Mouse (Mus musculus) embryonic facial prominence, embryonic 12.5 days (tissue): ENCODE measurements around the gene Ipo5. TPM values are rescaled to one million over a fixed set of nuclear protein-coding genes. Genes with fewer than 3 reads are reported as not detected.

Experiments used
- ATAC-seq: fragments of 200-750 bp; cut with Nextera tagmentation; 2 replicates; pipeline ENCODE4 v1.8.0; 2017; ENCODE audit not compliant: insufficient number of reproducible peaks, insufficient read depth, low FRiP score, low TSS enrichment
- H3K27ac ChIP-seq: fragments of 300-500 bp; sonication (generic); 2 replicates; pipeline ENCODE4 v1.5.1; 2016; ENCODE audit warnings: mild to moderate bottlenecking
- H3K27me3 ChIP-seq: fragments of 300-500 bp; sonication (generic); 2 replicates; pipeline ENCODE4 v1.6.1; 2016; ENCODE audit warnings: mild to moderate bottlenecking, moderate library complexity
- H3K36me3 ChIP-seq: fragments of 300-500 bp; sonication (generic); 2 replicates; pipeline ENCODE4 v1.6.1; 2016; ENCODE audit warnings: mild to moderate bottlenecking
- H3K4me1 ChIP-seq: fragments of 300-500 bp; sonication (generic); 2 replicates; pipeline ENCODE4 v1.6.1; 2016
- H3K4me2 ChIP-seq: fragments of 300-500 bp; sonication (generic); replicated peaks from 2 replicates; pipeline ENCODE4 v1.6.1; 2016; ENCODE audit warnings: mild to moderate bottlenecking, moderate library complexity
- H3K4me3 ChIP-seq: fragments of 300-500 bp; sonication (generic); 2 replicates; pipeline ENCODE4 v1.5.1; 2016; ENCODE audit warnings: mild to moderate bottlenecking
- H3K9ac ChIP-seq: fragments of 300-500 bp; sonication (generic); 2 replicates; pipeline ENCODE4 v1.6.1; 2016; ENCODE audit warnings: mild to moderate bottlenecking, moderate library complexity
- H3K9me3 ChIP-seq: fragments of 300-500 bp; sonication (generic); 2 replicates; pipeline ENCODE4 v1.6.1; 2016; ENCODE audit warnings: mild to moderate bottlenecking, moderate library complexity
- WGBS: fragments of 180-500 bp; shearing (Covaris S2); methylation state at CpG from one replicate; pipeline ENCODE4 v1.1.7; 2016; 5-methylcytosine and 5-hydroxymethylcytosine counted together
- polyA plus RNA-seq: library from polyadenylated mRNA; unstranded; fragments of >200 nt; fragmentation: Nextera tagmentation; extraction: Ambion mirVana; gene quantifications from 2 replicates; pipeline ENCODE4 v1.2.1, GENCODE M21; 2016

The Ipo5 gene
- polyA plus RNA-seq, 1 experiment from 2014 or later: 102 TPM

DNA sequence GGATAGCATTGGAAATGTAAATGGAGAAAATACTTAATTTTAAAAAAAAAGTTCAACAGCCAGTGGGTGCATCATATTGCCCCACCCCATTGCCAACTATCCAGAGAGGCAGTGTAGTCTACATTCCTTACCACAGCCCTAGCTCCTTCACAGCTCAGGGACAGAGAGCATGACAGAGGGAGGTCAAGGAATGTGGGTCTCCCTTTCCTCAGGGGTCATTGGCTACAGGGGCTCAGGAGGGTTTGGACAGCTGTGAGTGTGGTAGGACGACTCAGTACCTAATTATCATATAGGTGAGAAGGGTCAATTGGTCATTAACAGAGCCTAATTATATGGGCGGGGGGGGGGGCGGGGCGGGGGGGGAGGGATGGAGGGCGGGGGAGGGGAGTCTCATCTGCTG, 30.4 kb upstream of the Ipo5 start:
- Histone ChIP-seq H3K9ac (no peak overlapping the region), H3K27ac (no peak overlapping the region), H3K9me3 (no peaks in the 10 kb centered on the region), H3K36me3 (no peaks in the 10 kb centered on the region), H3K4me3 (no peak overlapping the region), H3K4me1 (no peaks in the 10 kb centered on the region), H3K27me3 (no peaks in the 10 kb centered on the region), H3K4me2 (no peak overlapping the region)
- no peak for ATAC-seq
- 44% methylated on average over 5 of the region's 5 CpGs for WGBS

DNA sequence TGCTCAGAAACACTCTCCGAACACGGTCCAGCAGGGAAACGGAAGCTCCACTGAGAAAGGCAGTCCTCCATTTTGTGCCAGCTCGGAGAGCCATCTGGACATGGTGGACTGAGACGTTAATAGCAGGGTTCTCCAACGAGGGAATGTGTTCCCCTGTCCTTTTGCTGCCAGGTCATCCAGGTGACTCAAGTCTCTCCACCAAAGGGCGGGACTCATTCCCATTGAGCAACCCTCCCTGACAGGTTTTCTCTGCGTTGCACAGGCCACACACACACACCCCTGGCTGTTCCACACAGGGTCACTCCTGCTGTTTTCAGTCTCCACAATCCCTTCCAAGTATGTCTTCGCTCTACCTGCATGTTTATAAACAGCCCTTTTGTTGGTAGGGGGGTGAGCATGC, 30.0 kb upstream of the Ipo5 start:
- no peaks in the 10 kb centered on the region for H3K27me3 ChIP-seq
- no peak overlapping the region for H3K27ac ChIP-seq
- no peak for ATAC-seq
- H3K4me1 ChIP-seq: no peaks in the 10 kb centered on the region
- no peaks in the 10 kb centered on the region for H3K9me3 ChIP-seq
- no peaks in the 10 kb centered on the region for H3K36me3 ChIP-seq
- H3K4me2 ChIP-seq: no peak overlapping the region
- no peak overlapping the region for H3K9ac ChIP-seq
- WGBS: 83% methylated on average over 9 of the region's 9 CpGs
- H3K4me3 ChIP-seq: no peak overlapping the region

DNA sequence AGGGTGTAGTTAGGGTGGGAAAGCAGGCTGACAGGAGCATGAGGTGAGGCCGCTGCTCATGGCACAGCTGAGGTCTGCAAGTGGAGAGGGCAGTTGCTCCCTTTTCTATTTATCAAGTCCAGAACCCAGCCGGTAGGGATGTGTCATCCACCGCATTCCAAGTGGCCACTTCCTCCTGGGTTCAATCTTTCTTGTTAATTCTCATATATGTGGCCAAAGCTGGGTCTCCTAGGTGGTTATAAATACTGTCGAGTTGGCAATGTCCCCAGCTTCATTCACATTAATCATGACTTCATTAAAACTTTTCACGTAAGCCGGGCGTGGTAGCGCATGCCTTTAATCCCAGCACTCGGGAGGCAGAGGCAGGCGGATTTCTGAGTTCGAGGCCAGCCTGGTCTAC, 22.3 kb upstream of the Ipo5 start:
- 82% methylated on average over 11 of the region's 11 CpGs for WGBS
- Histone ChIP-seq H3K4me1 (0 out of 2 replicates have a peak, but pooled peaks cover 3% of the 10 kb centered on the region), H3K4me3 (no peak overlapping the region), H3K4me2 (no peak overlapping the region), H3K27ac (no peak overlapping the region), H3K36me3 (no peaks in the 10 kb centered on the region), H3K9me3 (no peaks in the 10 kb centered on the region), H3K27me3 (no peaks in the 10 kb centered on the region), H3K9ac (no peak overlapping the region)
- no peak for ATAC-seq

DNA sequence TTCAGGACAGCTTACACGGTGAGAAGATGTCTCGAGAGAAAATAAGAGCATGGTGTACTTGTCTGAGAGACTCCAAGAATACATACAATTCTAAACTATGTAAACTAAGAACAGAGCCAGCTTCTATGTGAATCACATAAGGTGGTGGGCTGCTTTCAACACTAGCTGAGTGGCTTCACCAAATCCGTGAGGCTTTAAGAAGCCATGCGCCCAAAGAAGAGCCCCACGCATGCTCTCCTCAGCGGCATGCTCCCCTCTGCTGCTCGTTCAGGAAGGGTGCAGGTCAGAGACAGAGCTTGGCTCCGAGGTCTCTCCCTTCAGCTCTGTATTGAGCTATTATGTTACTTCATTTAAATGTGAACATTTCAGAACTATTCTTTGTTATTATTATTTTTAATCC, 18.7 kb upstream of the Ipo5 start:
- Histone ChIP-seq H3K9ac (no peak overlapping the region), H3K4me3 (no peak overlapping the region), H3K4me2 (no peak overlapping the region), H3K4me1 (0 out of 2 replicates have a peak, but pooled peaks cover 3% of the 10 kb centered on the region), H3K27ac (no peak overlapping the region), H3K36me3 (no peaks in the 10 kb centered on the region), H3K27me3 (no peaks in the 10 kb centered on the region), H3K9me3 (no peaks in the 10 kb centered on the region)
- WGBS: 73% methylated on average over 8 of the region's 8 CpGs
- no peak for ATAC-seq

DNA sequence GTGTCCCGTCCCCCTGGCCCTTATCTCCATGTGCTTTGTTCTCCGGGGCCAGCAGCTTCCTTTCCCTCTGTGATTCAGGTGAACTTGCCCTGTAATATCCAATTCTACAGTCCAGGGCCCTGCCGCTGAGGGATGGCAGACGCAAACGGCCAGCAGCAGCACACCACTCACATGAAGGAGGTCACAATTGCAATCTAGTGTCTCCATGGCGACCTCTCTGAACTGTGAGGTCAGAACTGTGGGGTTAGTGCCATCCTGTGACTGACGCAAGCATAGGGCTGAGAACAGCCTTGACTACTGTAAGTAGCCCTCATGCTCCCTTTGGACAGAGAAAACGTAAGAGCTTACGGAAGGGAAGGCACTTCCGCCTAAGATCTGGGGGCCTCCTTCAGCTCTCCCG, 14.4 kb upstream of the Ipo5 start:
- no peak overlapping the region for H3K4me3 ChIP-seq
- no peak overlapping the region for H3K4me2 ChIP-seq
- no peak for ATAC-seq
- no peaks in the 10 kb centered on the region for H3K4me1 ChIP-seq
- no peaks in the 10 kb centered on the region for H3K27me3 ChIP-seq
- H3K36me3 ChIP-seq: no peaks in the 10 kb centered on the region
- H3K9me3 ChIP-seq: no peaks in the 10 kb centered on the region
- no peak overlapping the region for H3K27ac ChIP-seq
- no peak overlapping the region for H3K9ac ChIP-seq
- WGBS: 80% methylated on average over 11 of the region's 11 CpGs

DNA sequence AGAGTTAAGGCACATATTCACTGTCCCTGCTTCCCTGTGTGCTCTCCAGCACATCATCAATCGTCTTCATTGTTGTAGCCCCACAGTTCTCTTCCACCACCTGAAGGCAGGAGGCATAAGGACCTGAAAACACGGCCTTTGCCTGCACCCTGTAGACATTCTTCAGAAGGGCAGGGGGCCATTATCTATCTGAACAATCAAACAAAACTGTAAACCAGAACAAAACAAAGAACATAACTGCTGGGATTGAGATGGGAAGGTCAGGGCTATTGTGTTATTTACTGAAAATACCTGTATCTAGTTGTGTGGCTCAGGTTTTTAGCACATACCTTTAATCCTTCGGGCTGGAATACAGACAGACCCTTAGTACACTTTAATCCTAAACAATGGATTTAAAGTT, 12.1 kb upstream of the Ipo5 start:
- Histone ChIP-seq H3K27me3 (no peaks in the 10 kb centered on the region), H3K4me1 (no peaks in the 10 kb centered on the region), H3K9me3 (no peaks in the 10 kb centered on the region), H3K36me3 (no peaks in the 10 kb centered on the region), H3K9ac (no peak overlapping the region), H3K27ac (no peak overlapping the region), H3K4me2 (no peak overlapping the region), H3K4me3 (no peak overlapping the region)
- 71% methylated on average over 3 of the region's 3 CpGs for WGBS
- ATAC-seq: no peak

DNA sequence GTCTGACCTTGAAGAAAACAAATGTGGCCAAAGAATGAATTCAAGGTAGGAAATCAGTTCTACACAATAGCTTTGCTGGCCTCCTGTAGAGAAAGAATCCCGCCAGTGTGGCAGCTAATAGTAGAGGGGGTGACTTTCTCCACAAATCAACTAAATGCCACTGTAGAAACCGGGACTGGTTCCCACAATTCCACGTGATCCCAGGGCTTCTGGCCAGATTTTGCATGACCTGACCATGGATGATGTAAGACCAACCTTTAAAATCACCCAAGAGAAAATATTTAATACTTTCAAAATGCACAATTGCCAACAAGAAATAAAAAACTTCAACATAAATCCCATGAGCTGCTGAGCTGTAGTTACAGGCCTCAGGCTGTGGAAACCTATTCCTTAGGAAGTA, 1.6 kb upstream of the Ipo5 start:
- ATAC-seq: no peak
- 62% methylated on average over 3 of the region's 3 CpGs for WGBS

DNA sequence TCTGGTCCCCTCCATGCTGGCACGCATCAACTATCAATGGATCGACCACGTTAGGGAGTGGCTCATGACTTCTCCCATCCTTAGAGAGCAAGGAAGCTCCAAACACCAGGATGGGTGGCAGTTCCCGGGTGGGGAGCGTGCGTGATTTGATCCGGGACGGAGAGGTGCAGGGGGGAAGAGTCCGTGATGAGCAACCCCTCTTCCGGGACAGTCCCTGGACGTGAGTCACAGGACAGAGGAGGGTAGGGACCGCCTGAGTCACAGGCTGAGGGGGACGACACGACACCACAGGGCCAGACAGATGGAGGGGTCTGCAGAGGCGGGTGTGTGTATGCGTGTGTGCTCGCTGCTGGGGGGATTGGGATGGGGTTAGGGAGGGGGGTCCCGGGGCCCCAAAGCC, 704 bp upstream of the Ipo5 start:
- Histone ChIP-seq H3K9ac (peak overlapping the region; percentile 73), H3K4me2 (peak overlapping the region; percentile 92), H3K9me3 (no peaks in the 10 kb centered on the region), H3K4me1 (peaks cover 12% of the 10 kb centered on the region; the same call in 1 of the 2 replicates), H3K36me3 (no peaks in the 10 kb centered on the region), H3K4me3 (peak overlapping the region; percentile 64), H3K27ac (peak overlapping the region; percentile 77; the same call in 1 of the 2 replicates), H3K27me3 (no peaks in the 10 kb centered on the region)
- peak; percentile 88 for ATAC-seq
- under 1% methylated on average over 18 of the region's 18 CpGs for WGBS

More for the DNA sequence above, 1.6 kb upstream of the Ipo5 start:
- Histone ChIP-seq H3K27ac (no peak overlapping the region), H3K4me1 (peaks cover 12% of the 10 kb centered on the region; the same call in 1 of the 2 replicates), H3K27me3 (no peaks in the 10 kb centered on the region), H3K4me3 (no peak overlapping the region), H3K4me2 (no peak overlapping the region), H3K9me3 (no peaks in the 10 kb centered on the region), H3K36me3 (no peaks in the 10 kb centered on the region), H3K9ac (no peak overlapping the region)

DNA sequence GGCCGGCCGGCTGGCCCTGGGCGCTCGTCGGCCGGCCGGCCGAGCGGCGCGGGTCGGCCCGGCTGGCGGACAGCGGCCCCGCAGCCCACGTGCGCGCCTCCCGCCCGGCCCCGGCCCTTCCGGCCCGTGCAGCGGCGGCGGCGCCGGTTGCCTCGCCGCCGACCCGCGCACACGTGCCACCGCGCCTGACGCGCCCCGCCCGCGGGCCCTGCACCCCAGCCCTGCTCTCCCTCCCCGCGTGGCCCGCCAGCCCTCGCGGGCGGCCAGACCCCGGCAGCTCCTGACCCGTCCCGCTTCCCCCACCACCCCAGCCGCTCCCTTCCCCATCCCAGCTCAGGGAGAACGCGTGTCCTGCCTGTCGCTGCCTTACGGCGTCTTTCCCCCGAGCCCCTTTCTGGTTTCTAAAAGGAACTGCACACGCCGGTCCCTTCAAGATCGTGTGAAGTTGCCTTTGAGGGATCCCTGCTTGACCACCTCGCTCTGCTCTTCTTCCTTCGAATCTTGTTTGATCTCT, 421 bp downstream of the Ipo5 start:
- no peaks in the 10 kb centered on the region for H3K9me3 ChIP-seq
- under 1% methylated on average over 58 of the region's 63 CpGs for WGBS
- H3K4me2 ChIP-seq: peak overlapping the region; percentile 92
- ATAC-seq: peak; percentile 4; the same call in 1 of the 2 replicates
- peak overlapping the region; percentile 64 for H3K4me3 ChIP-seq
- H3K36me3 ChIP-seq: no peaks in the 10 kb centered on the region
- peaks cover 12% of the 10 kb centered on the region; the same call in 1 of the 2 replicates for H3K4me1 ChIP-seq
- H3K27me3 ChIP-seq: no peaks in the 10 kb centered on the region
- H3K27ac ChIP-seq: peak overlapping the region; percentile 89
- peak overlapping the region; percentile 75 for H3K9ac ChIP-seq

DNA sequence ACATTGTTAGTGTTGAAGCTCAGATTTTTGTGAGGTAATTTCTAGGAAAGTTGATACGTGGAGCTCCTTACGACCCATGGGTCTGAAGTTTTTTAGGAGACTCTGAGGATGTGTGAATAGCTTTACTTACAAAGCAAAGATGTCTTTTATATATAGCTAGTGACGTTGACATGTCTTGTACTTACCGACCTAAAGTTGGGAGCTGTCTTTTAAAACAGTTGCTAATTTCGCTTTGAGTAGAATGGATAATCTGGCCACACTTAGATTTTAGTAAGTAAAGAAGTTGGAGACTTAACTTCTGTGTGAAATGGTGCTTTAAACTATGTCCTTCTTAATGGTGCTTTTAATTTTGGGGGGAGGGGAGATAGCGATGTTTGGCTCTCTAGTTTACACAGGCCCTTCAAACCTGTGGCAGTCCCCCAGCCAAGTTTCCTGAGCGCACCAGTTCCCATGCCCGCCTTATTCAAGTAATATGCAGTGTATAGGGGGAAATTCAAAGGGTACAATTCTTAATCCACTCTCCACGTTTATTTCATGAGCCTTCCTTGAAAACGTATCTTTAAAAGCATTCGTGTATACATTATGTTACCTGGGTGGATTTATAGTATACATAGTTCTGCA, 1.2 kb downstream of the Ipo5 start:
- WGBS: 8% methylated on average over 11 of the region's 11 CpGs
- no peak for ATAC-seq

DNA sequence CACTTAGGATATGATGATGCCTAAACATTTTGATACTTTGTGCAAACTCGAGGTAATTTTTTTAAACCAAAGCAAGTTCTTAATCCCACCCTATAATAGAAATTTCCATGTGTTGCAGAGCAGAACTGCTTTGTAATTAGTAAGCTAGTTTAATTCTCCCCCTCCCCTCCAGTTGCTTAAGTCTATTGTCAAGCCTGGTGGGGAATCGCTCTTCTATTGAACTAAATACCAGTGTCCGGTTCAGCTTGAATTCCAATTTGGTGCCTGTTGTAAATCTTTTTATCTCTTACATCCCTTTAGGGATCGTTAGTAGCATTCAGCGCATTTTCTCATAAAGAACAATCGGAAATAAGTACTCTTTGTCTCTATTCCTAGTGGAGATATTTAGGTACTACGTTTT, 1.9 kb downstream of the Ipo5 start:
- WGBS: 33% methylated on average over 7 of the region's 7 CpGs
- Histone ChIP-seq H3K9ac (no peak overlapping the region), H3K4me1 (peaks cover 12% of the 10 kb centered on the region; the same call in 1 of the 2 replicates), H3K27ac (no peak overlapping the region), H3K36me3 (peaks cover 2% of the 10 kb centered on the region; the same call in 1 of the 2 replicates), H3K4me2 (peak overlapping the region; percentile 92), H3K27me3 (no peaks in the 10 kb centered on the region), H3K4me3 (peak overlapping the region; percentile 64; the same call in 1 of the 2 replicates), H3K9me3 (no peaks in the 10 kb centered on the region)
- no peak for ATAC-seq

More for the DNA sequence above, 1.2 kb downstream of the Ipo5 start:
- H3K9ac ChIP-seq: peak overlapping the region; percentile 75; the same call in 1 of the 2 replicates
- H3K27me3 ChIP-seq: no peaks in the 10 kb centered on the region
- H3K4me1 ChIP-seq: peaks cover 12% of the 10 kb centered on the region; the same call in 1 of the 2 replicates
- H3K27ac ChIP-seq: no peak overlapping the region
- peak overlapping the region; percentile 92 for H3K4me2 ChIP-seq
- H3K4me3 ChIP-seq: peak overlapping the region; percentile 64
- no peaks in the 10 kb centered on the region for H3K9me3 ChIP-seq
- no peaks in the 10 kb centered on the region for H3K36me3 ChIP-seq

DNA sequence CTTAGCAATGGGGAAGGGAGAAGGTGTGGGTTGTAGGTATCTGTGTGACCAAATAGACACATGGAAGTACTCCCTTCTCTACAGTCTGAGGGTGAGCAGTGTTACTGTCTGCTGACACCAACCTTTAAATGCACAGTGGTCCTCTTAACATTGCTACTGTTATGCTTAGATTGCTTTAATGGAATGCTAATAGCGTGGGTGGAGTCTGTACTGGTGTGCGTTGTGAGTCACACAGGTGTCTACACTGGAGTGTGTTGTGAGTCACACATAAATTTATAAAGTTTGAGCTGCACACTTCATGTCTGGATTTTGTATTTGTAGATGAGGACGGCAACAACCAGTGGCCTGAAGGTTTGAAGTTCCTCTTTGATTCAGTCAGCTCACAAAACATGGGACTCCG, 10.8 kb downstream of the Ipo5 start:
- no peak overlapping the region for H3K27ac ChIP-seq
- H3K27me3 ChIP-seq: no peaks in the 10 kb centered on the region
- 92% methylated on average over 4 of the region's 4 CpGs for WGBS
- no peaks in the 10 kb centered on the region for H3K4me1 ChIP-seq
- H3K36me3 ChIP-seq: peaks cover 74% of the 10 kb centered on the region
- ATAC-seq: no peak
- H3K9ac ChIP-seq: no peak overlapping the region
- H3K4me2 ChIP-seq: no peak overlapping the region
- H3K9me3 ChIP-seq: no peaks in the 10 kb centered on the region
- H3K4me3 ChIP-seq: no peak overlapping the region
